Mouse (Mus musculus): ENCODE measurements around the gene Axin1. TPM values are rescaled to one million over a fixed set of nuclear protein-coding genes. Genes with fewer than 3 reads are reported as not detected.
A peak's percentile ranks its signal among the peaks of the same experiment; 100 is the strongest.
"Not testable (repeated sequence)": the region's sequence is repeated elsewhere in the genome, so short reads cannot be mapped to it uniquely, and the experiment has no call there.

Axin1 gene
- polyA plus RNA-seq, 1 experiment from 2014 or later = 4.7 TPM

DNA sequence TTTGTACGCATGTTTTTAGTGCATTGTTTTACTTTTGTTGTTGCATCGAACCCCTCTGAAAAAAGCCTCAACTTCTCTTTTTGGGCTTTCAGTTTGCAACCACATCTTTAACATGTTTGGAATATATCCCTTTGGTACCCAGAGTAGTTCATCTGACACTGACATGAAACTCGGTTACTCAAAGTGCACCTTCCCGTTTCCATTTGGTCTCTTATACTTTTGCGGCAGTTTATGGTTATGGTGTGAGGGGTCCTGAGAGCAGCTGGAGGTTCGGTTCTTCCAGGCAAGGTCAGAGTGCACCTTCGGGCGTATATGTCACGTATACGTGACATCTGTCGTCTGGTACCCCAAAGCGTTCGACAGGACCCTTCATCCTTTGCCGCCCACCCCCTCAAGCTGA is 25.7 kb upstream of the Axin1 start:
- 15% methylated on average over 14 of the region's 14 CpGs for WGBS (ENCODE audit: insufficient replicate concordance)
- Histone ChIP-seq H3K9ac (replicated peaks) (peak overlapping the region; percentile 82), H3K4me2 (ENCODE audit: low read depth, low read length) (peak overlapping the region; percentile 92), H3K4me1 (ENCODE audit: insufficient read depth) (peaks cover 22% of the 10 kb centered on the region), H3K27ac (ENCODE audit: low read depth) (peak overlapping the region; percentile 62; the same call in 1 of the 2 replicates), H3K4me3 (ENCODE audit: low read depth, low read length) (peak overlapping the region; percentile 75), H3K9me3 (ENCODE audit: low read length) (no peaks in the 10 kb centered on the region), H3K36me3 (replicated peaks; ENCODE audit: insufficient read depth, low read length) (no peaks in the 10 kb centered on the region), H3K27me3 (ENCODE audit: insufficient read depth, low read length) (peaks cover 44% of the 10 kb centered on the region)
- DNase-seq = no peak
- ATAC-seq = no peak
- TF ChIP-seq EP300 (IDR thresholded peaks at IDR 0.05; ENCODE audit: low read depth) (no peak), CTCF (IDR thresholded peaks at IDR 0.05; ENCODE audit: low read depth) (no peak)

DNA sequence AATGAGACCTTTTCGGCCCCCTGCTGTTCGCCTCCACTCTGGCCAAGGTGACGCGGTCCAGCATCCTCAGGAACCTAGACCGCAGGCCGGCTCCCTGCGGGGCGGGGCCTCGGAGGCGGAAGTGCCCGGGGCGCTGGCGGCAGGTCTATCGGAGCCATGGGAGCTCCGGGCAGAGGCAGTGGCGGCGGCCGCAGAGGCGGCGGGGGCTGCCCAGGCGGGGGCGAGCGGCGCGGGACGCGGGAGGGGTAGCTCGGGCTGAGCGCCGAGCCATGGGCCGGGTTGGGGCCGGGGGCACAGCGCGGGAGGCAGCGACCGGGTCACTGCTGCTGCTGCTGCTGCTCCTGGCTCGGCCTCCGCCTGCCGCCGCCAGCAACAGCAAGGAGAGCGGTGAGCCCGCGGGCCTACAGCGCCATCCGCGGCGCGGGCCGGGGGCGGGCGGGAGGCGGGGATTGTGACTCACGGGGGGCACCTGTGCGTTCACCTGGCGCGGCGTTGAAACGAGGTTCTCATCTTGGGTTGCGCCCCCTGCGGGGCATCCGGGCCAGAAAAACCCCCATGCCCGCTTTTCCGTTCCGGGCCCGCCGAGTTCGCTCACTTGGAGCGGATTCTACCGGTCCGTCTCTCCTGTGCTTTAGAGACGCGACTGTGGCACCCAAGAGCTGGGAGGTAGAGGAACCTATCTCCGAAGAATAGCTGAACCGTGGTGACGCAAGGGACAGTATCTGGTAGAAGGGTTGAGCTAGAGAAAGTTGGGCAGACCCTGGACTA is 25.1 kb upstream of the Axin1 start, which contains the start of gene Tmem8:
TSS of gene Tmem8 (plus strand) at position 119 of the 768 bp plus-strand sequence.
- ATAC-seq = peak; percentile 81
- H3K9ac ChIP-seq (replicated peaks) = peak within 1 kb of the TSS; percentile 82
- peaks cover 22% of the 10 kb centered on the region for H3K4me1 ChIP-seq (ENCODE audit: insufficient read depth)
- peak within 1 kb of the TSS; percentile 62 for H3K27ac ChIP-seq (ENCODE audit: low read depth)
- H3K4me3 ChIP-seq (ENCODE audit: low read depth, low read length) = peak within 1 kb of the TSS; percentile 75
- H3K9me3 ChIP-seq (ENCODE audit: low read length) = no peaks in the 10 kb centered on the region
- peaks cover 44% of the 10 kb centered on the region for H3K27me3 ChIP-seq (ENCODE audit: insufficient read depth, low read length)
- TF ChIP-seq EP300 (IDR thresholded peaks at IDR 0.05; ENCODE audit: low read depth) = no peak
- TF ChIP-seq CTCF (IDR thresholded peaks at IDR 0.05; ENCODE audit: low read depth) = peak; percentile 45
- H3K36me3 ChIP-seq (replicated peaks; ENCODE audit: insufficient read depth, low read length) = no peaks in the 10 kb centered on the region
- peak within 1 kb of the TSS; percentile 92 for H3K4me2 ChIP-seq (ENCODE audit: low read depth, low read length)
- DNase-seq = peak; percentile 85
- WGBS (ENCODE audit: insufficient replicate concordance) = 0% methylated on average over 43 of the region's 75 CpGs

DNA sequence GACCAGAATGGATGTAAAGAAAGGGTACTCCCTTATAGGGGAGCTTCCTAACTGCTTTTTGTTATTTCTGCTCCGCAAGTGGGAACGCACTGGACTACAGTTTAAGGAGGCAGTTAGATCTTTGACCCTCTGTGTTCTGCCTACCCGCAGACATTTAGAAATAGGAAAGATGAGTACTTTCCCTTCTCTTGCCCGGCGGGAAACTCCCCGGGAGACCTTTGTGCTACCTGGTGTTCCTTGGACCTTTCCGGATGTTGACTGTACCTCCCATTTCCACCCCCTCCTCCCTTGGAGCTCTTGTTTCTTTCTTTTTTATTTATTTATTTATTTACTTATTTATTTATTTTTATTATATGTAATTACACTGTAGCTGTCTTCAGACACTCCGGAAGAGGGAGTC is 24.4 kb upstream of the Axin1 start:
- ATAC-seq = no peak

DNA sequence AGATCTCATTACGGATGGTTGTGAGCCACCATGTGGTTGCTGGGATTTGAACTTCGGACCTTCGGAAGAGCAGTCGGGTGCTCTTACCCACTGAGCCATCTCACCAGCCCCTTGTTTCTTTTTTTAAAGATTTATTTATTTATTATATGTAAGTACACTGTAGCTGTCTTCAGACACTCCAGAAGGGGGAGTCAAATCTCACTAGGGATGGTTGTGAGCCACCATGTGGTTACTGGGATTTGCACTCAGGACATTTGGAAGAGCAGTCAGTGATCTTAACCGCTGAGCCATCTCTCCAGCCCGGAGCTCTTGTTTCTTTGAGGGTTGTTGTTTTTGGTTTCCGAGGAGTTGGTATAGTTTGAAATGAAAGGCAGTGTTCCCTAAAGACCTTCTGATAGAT is 24.0 kb upstream of the Axin1 start:
- H3K9me3 ChIP-seq (ENCODE audit: low read length); DNase-seq; H3K27ac ChIP-seq (ENCODE audit: low read depth); H3K36me3 ChIP-seq (replicated peaks; ENCODE audit: insufficient read depth, low read length); H3K4me3 ChIP-seq (ENCODE audit: low read depth, low read length); ATAC-seq; H3K9ac ChIP-seq (replicated peaks): not testable (repeated sequence)
- Histone ChIP-seq H3K4me1 (ENCODE audit: insufficient read depth) (peaks cover 22% of the 10 kb centered on the region), H3K4me2 (ENCODE audit: low read depth, low read length) (0 out of 2 replicates have a peak overlapping the region, but pooled peaks have one; percentile 92), H3K27me3 (ENCODE audit: insufficient read depth, low read length) (peaks cover 44% of the 10 kb centered on the region)
- WGBS (ENCODE audit: insufficient replicate concordance) = 64% methylated on average over 7 of the region's 7 CpGs

More for the DNA sequence above, 24.4 kb upstream of the Axin1 start:
- Histone ChIP-seq H3K9me3 (ENCODE audit: low read length) (no peaks in the 10 kb centered on the region), H3K36me3 (replicated peaks; ENCODE audit: insufficient read depth, low read length) (no peaks in the 10 kb centered on the region), H3K27me3 (ENCODE audit: insufficient read depth, low read length) (peaks cover 44% of the 10 kb centered on the region), H3K4me3 (ENCODE audit: low read depth, low read length) (peak overlapping the region; percentile 75), H3K27ac (ENCODE audit: low read depth) (no peak overlapping the region), H3K9ac (replicated peaks) (no peak overlapping the region; the same call in 1 of the 2 replicates), H3K4me2 (ENCODE audit: low read depth, low read length) (peak overlapping the region; percentile 92), H3K4me1 (ENCODE audit: insufficient read depth) (peaks cover 22% of the 10 kb centered on the region)
- 11% methylated on average over 8 of the region's 8 CpGs for WGBS (ENCODE audit: insufficient replicate concordance)
- TF ChIP-seq EP300 (IDR thresholded peaks at IDR 0.05; ENCODE audit: low read depth) (no peak), CTCF (IDR thresholded peaks at IDR 0.05; ENCODE audit: low read depth) (no peak)
- DNase-seq = no peak

DNA sequence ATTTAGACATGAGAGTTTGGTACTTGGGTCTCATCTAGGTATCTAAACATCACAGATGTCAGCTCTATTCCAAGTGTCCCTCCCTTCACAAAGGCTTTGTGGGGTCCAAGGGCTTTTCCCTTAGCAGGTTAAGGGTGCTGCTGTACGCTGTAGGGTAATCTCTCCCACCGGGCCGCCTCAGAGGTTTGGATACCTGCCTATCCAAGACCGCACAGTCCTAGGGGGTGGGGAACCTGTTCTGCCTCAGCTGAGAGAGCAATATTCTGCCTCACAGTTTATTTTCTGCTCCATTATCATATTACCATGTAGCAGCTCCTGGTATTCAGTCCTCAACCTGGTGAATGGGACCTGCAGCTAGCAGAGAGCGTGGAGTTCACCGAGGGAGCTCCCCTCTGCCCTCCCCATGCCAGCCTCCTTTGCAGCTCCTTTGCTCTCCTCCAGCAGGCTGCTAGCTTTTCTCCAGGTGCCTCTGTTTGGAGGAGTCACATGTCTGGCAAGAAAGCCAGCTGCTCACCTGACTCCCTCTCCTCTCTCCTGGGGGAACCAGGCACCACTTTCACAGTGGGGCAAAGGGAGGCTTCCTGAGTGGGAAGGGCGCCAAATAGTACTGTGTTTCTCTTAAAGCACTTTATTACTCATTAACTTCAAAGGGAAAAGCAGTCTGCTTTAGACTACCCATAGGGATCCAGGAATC is 23.1 kb upstream of the Axin1 start:
- no peak overlapping the region for H3K4me2 ChIP-seq (ENCODE audit: low read depth, low read length)
- no peak overlapping the region for H3K4me3 ChIP-seq (ENCODE audit: low read depth, low read length)
- no peak overlapping the region for H3K27ac ChIP-seq (ENCODE audit: low read depth)
- no peak overlapping the region for H3K9ac ChIP-seq (replicated peaks)
- peaks cover 44% of the 10 kb centered on the region for H3K27me3 ChIP-seq (ENCODE audit: insufficient read depth, low read length)
- H3K4me1 ChIP-seq (ENCODE audit: insufficient read depth) = peaks cover 22% of the 10 kb centered on the region
- DNase-seq = no peak
- peak; percentile 12; the same call in 1 of the 2 replicates for ATAC-seq
- no peaks in the 10 kb centered on the region for H3K36me3 ChIP-seq (replicated peaks; ENCODE audit: insufficient read depth, low read length)
- H3K9me3 ChIP-seq (ENCODE audit: low read length) = no peaks in the 10 kb centered on the region
- TF ChIP-seq EP300 (IDR thresholded peaks at IDR 0.05; ENCODE audit: low read depth) (no peak), CTCF (IDR thresholded peaks at IDR 0.05; ENCODE audit: low read depth) (no peak)
- 63% methylated on average over 7 of the region's 7 CpGs for WGBS (ENCODE audit: insufficient replicate concordance)

DNA sequence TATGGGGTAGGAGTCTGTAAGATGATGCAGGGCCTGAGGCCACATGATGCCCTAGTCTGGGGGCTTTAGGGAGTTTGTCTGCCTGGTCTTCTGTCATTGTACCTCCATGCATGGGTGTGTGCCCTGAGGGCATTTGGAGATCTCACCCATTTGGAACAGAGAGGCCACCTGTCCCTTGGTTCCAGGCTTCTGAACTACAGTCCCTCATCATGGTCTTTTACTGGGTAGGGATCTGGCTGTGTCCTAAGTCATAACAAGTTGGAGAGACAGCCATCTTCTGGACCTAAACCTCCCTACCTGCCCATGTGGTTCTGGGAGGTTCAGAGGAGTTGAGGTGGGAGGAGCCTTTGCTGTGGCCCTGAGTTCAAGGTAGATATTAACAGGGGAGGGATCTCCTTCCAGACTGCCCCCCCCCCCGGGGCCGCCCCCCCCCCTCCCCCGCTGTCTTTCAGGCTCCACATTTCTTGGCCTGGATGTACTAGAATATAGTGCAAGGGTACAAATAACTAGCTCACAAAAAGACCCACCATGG is 22.5 kb upstream of the Axin1 start:
- no peak overlapping the region for H3K4me3 ChIP-seq (ENCODE audit: low read depth, low read length)
- no peak for DNase-seq
- no peak overlapping the region for H3K27ac ChIP-seq (ENCODE audit: low read depth)
- no peak for TF ChIP-seq EP300 (IDR thresholded peaks at IDR 0.05; ENCODE audit: low read depth)
- no peak for TF ChIP-seq CTCF (IDR thresholded peaks at IDR 0.05; ENCODE audit: low read depth)
- WGBS (ENCODE audit: insufficient replicate concordance) = 45% methylated on average over 2 of the region's 3 CpGs
- H3K36me3 ChIP-seq (replicated peaks; ENCODE audit: insufficient read depth, low read length) = no peaks in the 10 kb centered on the region
- H3K4me2 ChIP-seq (ENCODE audit: low read depth, low read length) = no peak overlapping the region
- H3K27me3 ChIP-seq (ENCODE audit: insufficient read depth, low read length) = peaks cover 38% of the 10 kb centered on the region
- ATAC-seq = no peak
- H3K9me3 ChIP-seq (ENCODE audit: low read length) = no peaks in the 10 kb centered on the region
- H3K4me1 ChIP-seq (ENCODE audit: insufficient read depth) = peaks cover 22% of the 10 kb centered on the region
- no peak overlapping the region for H3K9ac ChIP-seq (replicated peaks)
